Mouse (Mus musculus) forebrain, embryonic 13.5 days (tissue): Measurements from ENCODE around the gene Igfbp3. TPM values are rescaled to one million over a fixed set of nuclear protein-coding genes. Genes with fewer than 3 reads are reported as not detected.
A peak's percentile ranks its signal among the peaks of the same experiment; 100 is the strongest.

Experiments
- ATAC-seq: fragments of 200-750 bp; cut with Nextera tagmentation; 2 replicates; pipeline ENCODE4 v1.8.0; 2017
- H3K27ac ChIP-seq: fragments of 300-500 bp; sonication (generic); 2 replicates; pipeline ENCODE4 v1.5.1; 2015; ENCODE audit warnings: inconsistent platforms, mild to moderate bottlenecking, moderate library complexity
- H3K27me3 ChIP-seq: fragments of 300-500 bp; sonication (generic); 2 replicates; pipeline ENCODE4 v1.6.1; 2015; ENCODE audit warnings: mild to moderate bottlenecking, inconsistent platforms
- H3K36me3 ChIP-seq: fragments of 300-500 bp; sonication (generic); 2 replicates; pipeline ENCODE4 v1.6.1; 2015; ENCODE audit warnings: mild to moderate bottlenecking, inconsistent platforms; ENCODE audit not compliant: poor library complexity, severe bottlenecking
- H3K4me1 ChIP-seq: fragments of 300-500 bp; sonication (generic); 2 replicates; pipeline ENCODE4 v1.6.1; 2015; ENCODE audit warnings: inconsistent platforms
- H3K4me2 ChIP-seq: fragments of 300-500 bp; sonication (generic); 2 replicates; pipeline ENCODE4 v1.6.1; 2015; ENCODE audit warnings: inconsistent platforms, mild to moderate bottlenecking, moderate library complexity
- H3K4me3 ChIP-seq: fragments of 300-500 bp; sonication (generic); 2 replicates; pipeline ENCODE4 v1.5.1; 2015; ENCODE audit warnings: mild to moderate bottlenecking, inconsistent platforms
- H3K9ac ChIP-seq: fragments of 300-500 bp; sonication (generic); 2 replicates; pipeline ENCODE4 v1.6.1; 2015; ENCODE audit warnings: mild to moderate bottlenecking, inconsistent platforms
- H3K9me3 ChIP-seq: fragments of 300-500 bp; sonication (generic); replicated peaks from 2 replicates; pipeline ENCODE4 v1.6.1; 2016; ENCODE audit warnings: inconsistent platforms
- WGBS: fragments of 180-500 bp; shearing (Covaris S2); methylation state at CpG from one replicate; pipeline ENCODE4 v1.1.7; 2015; 5-methylcytosine and 5-hydroxymethylcytosine counted together
- polyA plus RNA-seq: library from polyadenylated mRNA; unstranded; fragments of >200 nt; fragmentation: Nextera tagmentation; extraction: Ambion mirVana; gene quantifications from 2 replicates; pipeline ENCODE4 v1.2.1, GENCODE M21; 2015

Gene Igfbp3
- polyA plus RNA-seq, 1 experiment from 2014 or later: 11.6 TPM

DNA sequence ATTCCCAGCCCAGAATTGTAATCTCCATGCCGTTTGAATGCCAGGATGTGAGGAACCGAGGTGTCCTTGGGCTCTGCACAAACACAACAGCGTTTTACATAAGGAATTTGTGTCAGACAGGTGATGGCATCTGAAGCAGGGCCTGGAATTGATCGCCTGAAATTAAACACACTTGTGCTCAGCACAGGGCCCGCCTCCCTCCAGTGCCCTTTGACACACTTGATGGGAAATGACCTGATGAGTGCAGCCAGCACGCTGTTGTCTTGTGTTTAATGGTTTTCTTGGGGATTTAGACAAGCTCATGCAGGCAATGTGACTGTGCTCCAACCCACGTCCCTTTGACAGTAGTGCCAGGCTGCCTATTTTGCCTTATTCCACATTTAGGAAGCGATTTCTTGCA lies 26.3 kb downstream of the Igfbp3 start:
- Histone ChIP-seq H3K27me3 (no peaks in the 10 kb centered on the region), H3K4me2 (no peak overlapping the region), H3K9ac (no peak overlapping the region), H3K27ac (no peak overlapping the region), H3K9me3 (no peaks in the 10 kb centered on the region), H3K36me3 (no peaks in the 10 kb centered on the region), H3K4me1 (peaks cover 8% of the 10 kb centered on the region), H3K4me3 (no peak overlapping the region)
- no peak for ATAC-seq
- WGBS: 69% methylated on average over 8 of the region's 8 CpGs

DNA sequence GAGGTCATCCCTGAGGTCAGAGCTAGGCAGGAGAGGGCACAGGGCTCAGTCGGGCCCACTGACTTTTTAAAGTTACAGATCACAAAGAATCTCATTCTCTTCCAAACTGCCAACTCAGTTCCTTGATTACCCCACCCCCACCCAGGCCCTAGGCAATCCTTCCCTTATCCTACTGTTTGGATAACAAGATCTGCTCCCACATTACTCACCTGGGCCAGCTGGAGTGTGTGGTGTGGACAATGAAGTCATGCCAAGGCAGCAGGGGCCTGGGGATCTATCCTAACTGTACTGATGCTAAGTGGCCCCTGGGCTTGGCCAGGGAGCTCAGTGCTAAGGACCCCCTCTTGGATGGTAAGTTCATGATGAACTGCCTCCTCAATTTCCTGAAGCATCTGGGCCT lies 29.3 kb downstream of the Igfbp3 start:
- no peak overlapping the region for H3K9ac ChIP-seq
- no peak overlapping the region for H3K4me3 ChIP-seq
- ATAC-seq: no peak
- H3K9me3 ChIP-seq: no peaks in the 10 kb centered on the region
- H3K27me3 ChIP-seq: no peaks in the 10 kb centered on the region
- H3K4me2 ChIP-seq: no peak overlapping the region
- WGBS: 31% methylated on average over 1 of the region's 1 CpGs
- H3K4me1 ChIP-seq: peaks cover 13% of the 10 kb centered on the region
- H3K36me3 ChIP-seq: no peaks in the 10 kb centered on the region
- H3K27ac ChIP-seq: no peak overlapping the region

DNA sequence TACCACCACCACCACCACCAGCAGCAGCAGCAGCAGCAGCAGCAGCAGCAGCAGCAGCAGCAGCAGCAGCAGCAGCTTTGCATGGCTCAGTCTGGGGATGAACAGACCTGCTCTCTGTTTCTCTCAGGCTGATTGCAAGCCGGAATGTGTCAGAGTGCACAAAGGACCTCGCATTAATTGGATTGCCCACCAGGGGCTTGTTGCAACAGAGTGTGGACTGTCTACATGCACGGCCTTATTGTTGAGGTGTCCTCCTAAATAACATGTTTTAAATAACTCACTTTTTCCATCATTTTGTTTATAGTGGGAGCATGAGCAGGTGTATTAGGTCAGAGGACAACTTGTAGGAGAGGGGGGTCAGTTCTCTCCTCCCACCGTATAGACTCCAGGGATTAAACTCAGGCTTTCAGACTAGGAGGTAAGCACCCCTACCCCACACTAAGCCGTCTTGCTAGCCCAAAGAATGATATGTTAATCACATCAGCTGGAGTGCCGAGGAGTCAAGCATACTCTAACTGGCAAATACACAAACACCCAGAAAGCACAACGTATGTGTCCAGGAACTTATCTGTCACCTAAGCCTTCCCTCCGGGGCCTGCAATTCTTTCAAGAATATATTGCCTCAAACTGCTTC lies 31.2 kb downstream of the Igfbp3 start:
- 7% methylated on average over 8 of the region's 8 CpGs for whole genome bisulfite sequencing
- Histone ChIP-seq H3K4me2 (no peak overlapping the region), H3K9me3 (no peaks in the 10 kb centered on the region)

GRCm38 (mm10) chr11:7179276-7179675 lies 34.4 kb downstream of the Igfbp3 start:
- Histone ChIP-seq H3K27me3 (no peaks in the 10 kb centered on the region), H3K9me3 (no peaks in the 10 kb centered on the region), H3K36me3 (no peaks in the 10 kb centered on the region), H3K9ac (no peak overlapping the region), H3K4me3 (no peak overlapping the region), H3K4me1 (peaks cover 13% of the 10 kb centered on the region), H3K27ac (no peak overlapping the region), H3K4me2 (no peak overlapping the region)
- WGBS: 90% methylated on average over 2 of the region's 2 CpGs
- no peak for ATAC-seq

More for the DNA sequence above, 31.2 kb downstream of the Igfbp3 start:
- H3K36me3 ChIP-seq: no peaks in the 10 kb centered on the region
- peak; percentile 86 for ATAC-seq
- H3K27ac ChIP-seq: no peak overlapping the region
- peaks cover 13% of the 10 kb centered on the region for H3K4me1 ChIP-seq
- no peak overlapping the region for H3K9ac ChIP-seq
- H3K4me3 ChIP-seq: no peak overlapping the region
- no peaks in the 10 kb centered on the region for H3K27me3 ChIP-seq

- H3K27ac ChIP-seq: no peak overlapping the region
- no peaks in the 10 kb centered on the region for H3K36me3 ChIP-seq
- WGBS: 79% methylated on average over 4 of the region's 4 CpGs
- no peak overlapping the region for H3K4me2 ChIP-seq
- no peak overlapping the region for H3K9ac ChIP-seq
- H3K4me1 ChIP-seq: peaks cover 13% of the 10 kb centered on the region
- no peak for ATAC-seq
- no peak overlapping the region for H3K4me3 ChIP-seq
- H3K27me3 ChIP-seq: no peaks in the 10 kb centered on the region
- no peaks in the 10 kb centered on the region for H3K9me3 ChIP-seq
Observed at GRCm38 (mm10) chr11:7178724-7179123, 35.0 kb downstream of the Igfbp3 start.

DNA sequence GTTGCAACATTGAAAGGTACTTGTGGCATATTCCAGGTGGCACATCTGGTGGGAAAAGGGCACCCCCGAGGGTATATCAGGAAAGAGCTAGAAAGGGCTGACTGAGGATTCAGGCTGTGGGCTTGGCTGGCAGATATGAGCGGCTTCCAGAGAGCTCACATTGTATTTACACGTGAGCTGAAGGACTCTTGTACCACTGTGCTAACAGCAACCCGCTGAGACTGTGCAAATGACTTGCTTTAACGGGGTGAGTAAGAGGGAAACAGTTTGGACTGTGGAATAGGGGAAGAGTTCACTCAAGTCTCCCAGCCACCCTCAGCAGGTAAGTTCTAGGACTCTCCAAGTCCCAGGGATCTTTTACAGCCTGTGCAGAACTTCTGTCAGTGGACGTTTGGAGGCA lies 40.1 kb downstream of the Igfbp3 start:
- WGBS: 80% methylated on average over 6 of the region's 6 CpGs
- H3K4me2 ChIP-seq: no peak overlapping the region
- no peaks in the 10 kb centered on the region for H3K27me3 ChIP-seq
- H3K27ac ChIP-seq: no peak overlapping the region
- H3K9me3 ChIP-seq: no peaks in the 10 kb centered on the region
- H3K4me3 ChIP-seq: no peak overlapping the region
- H3K9ac ChIP-seq: no peak overlapping the region
- ATAC-seq: no peak
- no peaks in the 10 kb centered on the region for H3K36me3 ChIP-seq
- H3K4me1 ChIP-seq: no peaks in the 10 kb centered on the region

DNA sequence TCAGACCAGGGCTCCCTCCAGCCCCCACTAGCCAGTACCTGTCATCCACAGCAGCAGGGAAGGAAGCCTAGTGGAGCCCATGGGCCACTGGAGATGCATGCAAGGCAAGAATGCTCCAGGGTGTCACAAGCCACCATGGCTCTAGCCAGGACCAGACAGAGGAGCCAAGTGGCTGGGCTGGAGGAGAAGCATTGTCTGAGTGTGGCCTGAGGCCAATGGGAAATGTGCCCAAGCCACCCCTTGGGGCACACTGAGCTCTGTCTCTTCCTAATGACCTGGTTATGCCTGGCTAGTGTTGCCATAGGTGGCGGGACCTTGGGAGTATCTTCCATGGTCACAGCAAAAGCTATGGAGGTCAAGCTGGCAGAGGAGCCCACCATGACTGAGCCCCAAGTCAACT lies 44.1 kb downstream of the Igfbp3 start:
- ATAC-seq: no peak
- H3K4me2 ChIP-seq: no peak overlapping the region
- WGBS: 95% methylated on average over 1 of the region's 1 CpGs

GRCm38 (mm10) chr11:7164416-7164815 lies 49.3 kb downstream of the Igfbp3 start:
- WGBS: 24% methylated on average over 4 of the region's 4 CpGs
- no peaks in the 10 kb centered on the region for H3K36me3 ChIP-seq
- peaks cover 10% of the 10 kb centered on the region; the same call in 1 of the 2 replicates for H3K4me1 ChIP-seq
- H3K4me3 ChIP-seq: no peak overlapping the region
- H3K27ac ChIP-seq: no peak overlapping the region
- no peak overlapping the region for H3K9ac ChIP-seq
- H3K27me3 ChIP-seq: no peaks in the 10 kb centered on the region
- no peaks in the 10 kb centered on the region for H3K9me3 ChIP-seq
- H3K4me2 ChIP-seq: no peak overlapping the region
- ATAC-seq: no peak

More for the DNA sequence above, 44.1 kb downstream of the Igfbp3 start:
- no peak overlapping the region for H3K4me3 ChIP-seq
- H3K36me3 ChIP-seq: no peaks in the 10 kb centered on the region
- H3K4me1 ChIP-seq: no peaks in the 10 kb centered on the region
- no peaks in the 10 kb centered on the region for H3K9me3 ChIP-seq
- H3K9ac ChIP-seq: no peak overlapping the region
- no peak overlapping the region for H3K27ac ChIP-seq
- H3K27me3 ChIP-seq: no peaks in the 10 kb centered on the region

GRCm38 (mm10) chr11:7161502-7162174 lies 52.1 kb downstream of the Igfbp3 start:
- Histone ChIP-seq H3K9ac (no peak overlapping the region), H3K9me3 (no peaks in the 10 kb centered on the region), H3K4me1 (peaks cover 10% of the 10 kb centered on the region; the same call in 1 of the 2 replicates), H3K27ac (no peak overlapping the region), H3K4me3 (no peak overlapping the region), H3K36me3 (no peaks in the 10 kb centered on the region), H3K4me2 (no peak overlapping the region), H3K27me3 (no peaks in the 10 kb centered on the region)
- WGBS: 77% methylated on average over 8 of the region's 8 CpGs
- peak; percentile 49 for ATAC-seq

GRCm38 (mm10) chr11:7160637-7161101 lies 53.1 kb downstream of the Igfbp3 start:
- no peak overlapping the region for H3K4me2 ChIP-seq
- H3K9ac ChIP-seq: no peak overlapping the region
- ATAC-seq: peak; percentile 52; the same call in 1 of the 2 replicates

DNA sequence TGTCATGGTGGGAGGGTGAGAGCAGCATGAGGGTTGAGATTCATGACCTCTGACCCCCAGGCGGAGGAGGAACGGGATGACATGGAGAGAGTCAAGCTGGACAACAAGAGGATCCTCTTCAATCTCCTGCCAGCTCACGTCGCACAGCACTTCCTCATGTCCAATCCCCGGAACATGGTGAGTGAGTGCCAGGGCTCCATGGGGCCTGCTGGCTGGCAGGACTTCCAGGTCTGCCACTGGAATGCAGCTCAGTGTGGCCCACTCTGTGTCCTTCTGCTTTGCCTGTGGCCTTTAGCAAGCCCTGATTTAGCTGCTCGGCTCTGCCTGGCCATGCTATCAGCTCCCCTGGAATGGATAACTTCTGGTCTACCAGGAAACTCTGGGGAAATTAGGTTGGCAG lies 53.6 kb downstream of the Igfbp3 start:
- 82% methylated on average over 6 of the region's 6 CpGs for WGBS
- H3K9ac ChIP-seq: no peak overlapping the region
- peaks cover 10% of the 10 kb centered on the region; the same call in 1 of the 2 replicates for H3K4me1 ChIP-seq
- ATAC-seq: no peak
- no peaks in the 10 kb centered on the region for H3K36me3 ChIP-seq
- H3K9me3 ChIP-seq: no peaks in the 10 kb centered on the region
- H3K4me2 ChIP-seq: no peak overlapping the region
- no peaks in the 10 kb centered on the region for H3K27me3 ChIP-seq
- no peak overlapping the region for H3K27ac ChIP-seq
- no peak overlapping the region for H3K4me3 ChIP-seq

More at GRCm38 (mm10) chr11:7160637-7161101, 53.1 kb downstream of the Igfbp3 start:
- Histone ChIP-seq H3K27ac (no peak overlapping the region), H3K4me1 (peaks cover 10% of the 10 kb centered on the region; the same call in 1 of the 2 replicates), H3K27me3 (no peaks in the 10 kb centered on the region), H3K4me3 (no peak overlapping the region), H3K36me3 (no peaks in the 10 kb centered on the region), H3K9me3 (no peaks in the 10 kb centered on the region)
- 38% methylated on average over 4 of the region's 4 CpGs for WGBS

GRCm38 (mm10) chr11:7158196-7158595 lies 55.5 kb downstream of the Igfbp3 start:
- no peak overlapping the region for H3K4me2 ChIP-seq
- H3K9ac ChIP-seq: no peak overlapping the region
- H3K27ac ChIP-seq: no peak overlapping the region
- H3K27me3 ChIP-seq: no peaks in the 10 kb centered on the region
- 78% methylated on average over 6 of the region's 6 CpGs for WGBS
- H3K9me3 ChIP-seq: no peaks in the 10 kb centered on the region
- peaks cover 6% of the 10 kb centered on the region; the same call in 1 of the 2 replicates for H3K4me1 ChIP-seq
- H3K4me3 ChIP-seq: no peak overlapping the region
- ATAC-seq: no peak
- no peaks in the 10 kb centered on the region for H3K36me3 ChIP-seq
